Mouse (Mus musculus) naive thymus-derived CD4-positive, alpha-beta T cell, adult 2 months (primary cell): ENCODE results near the gene Rrm2.
A peak's percentile ranks its signal among the peaks of the same experiment; 100 is the strongest.
"Not testable (repeated sequence)": the region's sequence is repeated elsewhere in the genome, so short reads cannot be mapped to it uniquely, and the experiment has no call there.

Experiments used
- DNase-seq: peaks from one replicate; pipeline ENCODE4 v3.0.0-alpha.2; 2011; ENCODE audit warnings: low read depth

The Rrm2 gene

GRCm38 (mm10) chr12:24707954-24708823, at the start of gene Rrm2:
Gene Rrm2, plus strand, starts transcription at chr12:24708241.
- peak; percentile 96 for DNase-seq

GRCm38 (mm10) chr12:24658998-24659397, 49.0 kb upstream of the Rrm2 start:
- DNase-seq: no peak

GRCm38 (mm10) chr12:24659923-24660322, 48.1 kb upstream of the Rrm2 start:
- DNase-seq: no peak

- no peak for DNase-seq
Observed at GRCm38 (mm10) chr12:24661100-24661499, 46.9 kb upstream of the Rrm2 start.

- no peak for DNase-seq
Observed at GRCm38 (mm10) chr12:24662131-24662530, 45.9 kb upstream of the Rrm2 start.

GRCm38 (mm10) chr12:24680096-24680491, 27.9 kb upstream of the Rrm2 start:
- DNase-seq: no peak

GRCm38 (mm10) chr12:24680492-24681285, 27.4 kb upstream of the Rrm2 start:
- DNase-seq: no peak

GRCm38 (mm10) chr12:24681286-24682023, 26.6 kb upstream of the Rrm2 start, which contains the start of gene Cys1:
Gene Cys1, minus strand, starts transcription at chr12:24681813.
- DNase-seq: no peak

GRCm38 (mm10) chr12:24682563-24682962, 25.5 kb upstream of the Rrm2 start:
- no peak for DNase-seq

- DNase-seq: no peak
Observed at GRCm38 (mm10) chr12:24683461-24683860, 24.6 kb upstream of the Rrm2 start.

- DNase-seq: no peak
Observed at GRCm38 (mm10) chr12:24686038-24686695, 21.9 kb upstream of the Rrm2 start.

- DNase-seq: no peak
Observed at GRCm38 (mm10) chr12:24686696-24687346, 21.2 kb upstream of the Rrm2 start.

GRCm38 (mm10) chr12:24690351-24690750, 17.7 kb upstream of the Rrm2 start:
- DNase-seq: no peak

- DNase-seq: peak; percentile 84
Observed at GRCm38 (mm10) chr12:24696500-24697483, 11.2 kb upstream of the Rrm2 start.

GRCm38 (mm10) chr12:24697484-24698204, 10.4 kb upstream of the Rrm2 start:
- DNase-seq: peak; percentile 23

GRCm38 (mm10) chr12:24698514-24698913, 9.5 kb upstream of the Rrm2 start:
- no peak for DNase-seq

GRCm38 (mm10) chr12:24699578-24699977, 8.5 kb upstream of the Rrm2 start:
- no peak for DNase-seq

GRCm38 (mm10) chr12:24701621-24702020, 6.4 kb upstream of the Rrm2 start:
- not testable (repeated sequence) for DNase-seq

- DNase-seq: no peak
Observed at GRCm38 (mm10) chr12:24703013-24703412, 5.0 kb upstream of the Rrm2 start.
